Mouse (Mus musculus): Measurements from ENCODE around the gene Spock1. TPM values are rescaled to one million over a fixed set of nuclear protein-coding genes. Genes with fewer than 3 reads are reported as not detected.

The Spock1 gene
- polyA plus RNA-seq, 1 experiment = 0.23 TPM

DNA sequence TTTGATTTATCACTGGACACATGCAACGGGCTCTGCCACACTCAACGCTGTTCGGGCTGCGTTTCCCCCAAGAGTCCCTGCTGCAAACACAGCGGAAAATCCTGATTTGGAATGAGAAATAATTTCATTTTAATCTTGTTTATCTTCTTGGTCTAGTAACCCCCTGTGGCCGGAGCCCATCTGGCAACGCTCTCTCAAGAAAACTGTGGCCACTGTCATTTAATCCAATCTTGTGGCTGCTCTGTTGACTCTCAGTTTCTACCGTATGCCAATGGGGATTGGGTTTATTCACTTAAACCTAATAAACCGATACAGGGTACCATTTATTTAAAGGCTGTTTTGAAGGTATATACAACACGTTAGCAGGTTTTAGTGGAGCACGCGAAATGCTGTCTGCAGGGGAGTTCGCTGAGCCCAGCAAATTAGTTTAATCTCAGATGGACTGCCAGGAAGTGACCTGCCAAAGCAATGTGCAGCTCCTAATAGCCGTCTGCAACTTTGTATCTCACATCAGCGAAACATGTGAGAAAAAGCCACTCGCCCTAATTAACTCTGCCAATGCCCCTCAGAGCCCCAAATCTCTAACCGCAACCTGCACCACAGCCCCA, 185.7 kb downstream of the Spock1 start:
- H3K4me1 ChIP-seq (ENCODE audit: control insufficient read depth, insufficient read depth, low read length) = no peaks in the 10 kb centered on the region
- no peak overlapping the region for H3K4me3 ChIP-seq (ENCODE audit: insufficient read depth, low read length)
- no peak overlapping the region for H3K27ac ChIP-seq (ENCODE audit: insufficient read depth, low read length)
- TF ChIP-seq POLR2A (IDR thresholded peaks at IDR 0.05; ENCODE audit: low read depth, low read length) (no peak), CTCF (IDR thresholded peaks at IDR 0.05; ENCODE audit: borderline replicate concordance, insufficient read depth, low read length) (no peak)

DNA sequence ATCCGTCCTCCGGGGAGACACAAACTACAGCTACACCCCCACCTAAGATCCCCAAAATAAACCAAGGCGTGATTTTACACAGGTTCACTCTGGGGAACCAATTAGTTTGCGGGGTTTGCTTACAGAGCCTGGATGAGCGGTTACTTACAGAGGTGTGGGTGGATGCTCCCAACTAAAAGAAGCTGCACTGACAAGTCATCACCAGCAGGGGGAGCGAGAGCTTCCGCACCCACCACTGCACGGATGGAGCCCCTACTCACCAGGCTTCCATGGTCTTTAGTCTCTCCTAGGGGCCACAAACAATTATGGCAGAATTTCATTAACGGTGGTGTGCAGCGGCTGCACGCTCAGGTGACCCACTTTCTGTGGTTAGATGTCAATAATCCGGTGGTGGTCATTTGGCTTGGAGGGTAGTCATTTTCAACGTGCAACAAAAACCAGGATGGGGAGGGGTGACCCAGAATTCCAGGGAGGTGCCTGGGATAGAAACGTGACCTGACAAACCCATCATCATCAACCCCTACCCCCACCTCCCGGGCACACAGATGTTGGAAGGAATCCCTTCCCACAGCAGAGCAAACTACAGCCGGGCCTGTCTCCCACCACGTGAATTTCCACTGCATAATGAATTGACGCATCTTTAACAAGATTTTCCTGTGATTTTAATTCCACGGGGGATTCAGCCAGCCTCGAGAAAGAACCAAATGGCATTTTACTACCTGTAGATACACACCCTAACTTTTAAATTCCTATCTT, 186.4 kb downstream of the Spock1 start:
- no peaks in the 10 kb centered on the region for H3K4me1 ChIP-seq (ENCODE audit: control insufficient read depth, insufficient read depth, low read length)
- H3K27ac ChIP-seq (ENCODE audit: insufficient read depth, low read length) = no peak overlapping the region
- TF ChIP-seq CTCF (IDR thresholded peaks at IDR 0.05; ENCODE audit: borderline replicate concordance, insufficient read depth, low read length) = peak; percentile 20; the same call in 1 of the 2 replicates
- no peak for TF ChIP-seq POLR2A (IDR thresholded peaks at IDR 0.05; ENCODE audit: low read depth, low read length)
- H3K4me3 ChIP-seq (ENCODE audit: insufficient read depth, low read length) = no peak overlapping the region

DNA sequence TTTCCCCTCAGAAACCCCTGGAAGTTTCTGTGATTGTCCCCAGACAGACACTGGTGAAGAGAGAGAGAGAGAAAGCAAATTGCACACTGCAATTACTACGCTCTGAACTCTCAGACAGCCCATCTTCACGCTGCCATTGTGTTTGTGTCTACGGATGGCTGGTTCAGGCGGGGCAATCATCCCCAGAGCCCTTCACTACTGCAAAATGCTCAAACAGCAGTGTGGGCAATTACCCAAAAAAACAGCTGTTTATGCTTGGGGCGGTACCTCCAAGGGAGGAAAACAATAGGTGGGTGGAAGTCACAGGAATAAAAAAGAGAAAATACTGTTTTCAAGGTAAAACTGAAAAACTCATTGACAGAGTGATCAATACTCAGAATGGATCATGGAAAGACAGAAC, 190.0 kb downstream of the Spock1 start:
- no peaks in the 10 kb centered on the region for H3K4me1 ChIP-seq (ENCODE audit: control insufficient read depth, insufficient read depth, low read length)
- no peak overlapping the region for H3K27ac ChIP-seq (ENCODE audit: insufficient read depth, low read length)
- no peak for TF ChIP-seq CTCF (IDR thresholded peaks at IDR 0.05; ENCODE audit: borderline replicate concordance, insufficient read depth, low read length)
- H3K4me3 ChIP-seq (ENCODE audit: insufficient read depth, low read length) = no peak overlapping the region

DNA sequence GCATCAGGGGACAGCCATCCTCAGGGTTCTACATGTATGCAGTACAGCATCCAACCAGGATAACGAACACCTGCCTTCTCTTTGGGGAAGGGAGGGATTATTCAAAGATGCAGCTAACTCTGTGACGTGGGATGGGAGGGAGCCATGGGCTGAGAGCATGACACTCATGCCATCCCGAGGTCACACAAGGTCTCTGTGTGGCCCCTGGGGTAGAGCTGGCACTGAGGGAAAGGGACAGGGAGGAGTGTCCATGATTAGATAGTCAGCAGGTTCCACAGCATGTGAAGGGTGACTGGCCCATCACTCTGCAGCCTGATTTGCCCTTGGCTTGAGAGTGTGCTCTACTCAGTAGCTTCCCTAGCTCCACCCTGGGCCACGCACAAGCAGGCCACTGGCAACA, 195.2 kb downstream of the Spock1 start:
- TF ChIP-seq POLR2A (IDR thresholded peaks at IDR 0.05; ENCODE audit: low read depth, low read length) (no peak), CTCF (IDR thresholded peaks at IDR 0.05; ENCODE audit: borderline replicate concordance, insufficient read depth, low read length) (no peak)
- H3K27ac ChIP-seq (ENCODE audit: insufficient read depth, low read length) = no peak overlapping the region
- H3K4me1 ChIP-seq (ENCODE audit: control insufficient read depth, insufficient read depth, low read length) = no peaks in the 10 kb centered on the region
- H3K4me3 ChIP-seq (ENCODE audit: insufficient read depth, low read length) = no peak overlapping the region

DNA sequence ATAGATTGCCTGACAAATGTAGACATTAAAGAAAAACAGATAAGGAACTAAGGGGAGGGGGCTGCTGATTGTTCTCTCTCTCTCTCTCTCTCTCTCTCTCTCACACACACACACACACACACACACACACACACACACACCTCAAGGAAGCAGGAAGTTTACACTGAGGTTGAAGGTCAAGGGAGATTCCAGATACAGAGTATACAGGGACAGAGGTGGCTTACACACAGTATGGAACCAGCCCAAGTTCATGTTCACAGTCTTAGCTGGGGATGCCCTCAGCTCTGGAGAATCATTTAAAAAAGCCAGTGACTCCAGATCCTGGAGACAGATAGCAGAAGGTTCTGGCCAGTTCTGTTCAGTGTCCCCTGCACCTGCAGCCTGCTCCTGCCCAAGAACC, 199.7 kb downstream of the Spock1 start:
- Histone ChIP-seq H3K4me3 (ENCODE audit: insufficient read depth, low read length) (no peak overlapping the region), H3K4me1 (ENCODE audit: control insufficient read depth, insufficient read depth, low read length) (no peaks in the 10 kb centered on the region), H3K27ac (ENCODE audit: insufficient read depth, low read length) (no peak overlapping the region)
- TF ChIP-seq POLR2A (IDR thresholded peaks at IDR 0.05; ENCODE audit: low read depth, low read length) (no peak), CTCF (IDR thresholded peaks at IDR 0.05; ENCODE audit: borderline replicate concordance, insufficient read depth, low read length) (no peak)

DNA sequence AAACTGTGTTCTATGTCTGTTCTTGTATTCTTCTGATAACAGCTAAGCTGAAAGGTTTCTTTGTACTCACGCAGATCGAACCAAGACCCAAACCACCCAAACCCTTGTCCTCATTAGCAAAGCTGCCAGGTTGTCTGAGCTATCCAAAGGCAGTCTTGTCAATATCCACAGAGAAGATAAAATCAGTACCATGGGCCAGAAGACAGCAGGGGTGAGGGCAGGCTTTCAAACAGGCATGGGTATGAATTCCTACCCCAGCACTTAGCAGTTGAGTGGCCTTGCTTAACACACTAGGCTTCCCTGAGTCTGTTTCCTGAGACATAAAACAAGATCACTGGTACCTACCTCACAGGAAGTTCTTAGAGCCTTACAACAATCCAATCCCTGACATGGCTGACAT, 205.2 kb downstream of the Spock1 start:
- Histone ChIP-seq H3K27ac (ENCODE audit: insufficient read depth, low read length) (no peak overlapping the region), H3K4me3 (ENCODE audit: insufficient read depth, low read length) (no peak overlapping the region)
- TF ChIP-seq POLR2A (IDR thresholded peaks at IDR 0.05; ENCODE audit: low read depth, low read length) (no peak), CTCF (IDR thresholded peaks at IDR 0.05; ENCODE audit: borderline replicate concordance, insufficient read depth, low read length) (no peak)

DNA sequence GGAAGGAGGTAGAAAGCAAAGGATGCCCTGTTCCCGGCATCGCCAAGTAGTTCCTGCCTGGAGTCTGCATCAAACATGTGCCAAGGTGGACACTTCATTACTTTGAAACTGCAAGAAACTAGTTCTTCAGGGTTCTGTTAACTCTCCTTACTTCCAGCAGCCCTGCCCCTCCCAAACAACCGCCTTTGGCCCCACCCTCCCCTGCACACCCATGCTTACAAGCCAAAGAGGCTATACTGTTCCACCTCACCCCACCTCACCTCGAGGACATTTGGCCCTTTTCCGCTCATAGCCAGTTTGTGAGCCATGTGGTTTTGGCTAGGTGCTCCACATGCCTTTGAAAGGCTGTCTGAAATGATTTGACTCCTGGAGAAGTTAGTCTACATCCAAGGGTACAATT, 211.4 kb downstream of the Spock1 start:
- H3K4me3 ChIP-seq (ENCODE audit: insufficient read depth, low read length) = no peak overlapping the region
- TF ChIP-seq CTCF (IDR thresholded peaks at IDR 0.05; ENCODE audit: borderline replicate concordance, insufficient read depth, low read length) (no peak), POLR2A (IDR thresholded peaks at IDR 0.05; ENCODE audit: low read depth, low read length) (no peak)
- H3K27ac ChIP-seq (ENCODE audit: insufficient read depth, low read length) = no peak overlapping the region
- no peaks in the 10 kb centered on the region for H3K4me1 ChIP-seq (ENCODE audit: control insufficient read depth, insufficient read depth, low read length)

More for the DNA sequence above, 205.2 kb downstream of the Spock1 start:
- no peaks in the 10 kb centered on the region for H3K4me1 ChIP-seq (ENCODE audit: control insufficient read depth, insufficient read depth, low read length)

DNA sequence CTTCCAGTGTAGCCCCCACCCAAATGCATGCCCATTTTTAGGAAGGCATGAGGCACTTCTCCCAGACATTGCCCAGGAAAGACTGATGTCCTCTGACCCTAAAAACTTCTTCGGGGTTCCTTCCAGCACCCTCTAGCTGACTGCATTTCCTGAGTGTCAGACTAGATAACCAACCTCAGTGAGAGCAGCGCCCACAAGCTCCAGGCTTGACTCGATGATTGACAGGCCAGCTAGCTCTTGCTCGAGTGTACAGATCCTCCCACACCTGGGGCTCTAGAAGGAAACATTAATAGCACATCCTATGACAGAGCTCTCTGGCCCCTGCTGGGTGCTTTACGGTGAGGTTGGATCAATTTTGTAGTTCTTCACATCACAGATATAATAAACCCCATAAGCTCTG, 219.2 kb downstream of the Spock1 start:
- Histone ChIP-seq H3K4me1 (ENCODE audit: control insufficient read depth, insufficient read depth, low read length) (no peaks in the 10 kb centered on the region), H3K4me3 (ENCODE audit: insufficient read depth, low read length) (no peak overlapping the region), H3K27ac (ENCODE audit: insufficient read depth, low read length) (no peak overlapping the region)
- no peak for TF ChIP-seq CTCF (IDR thresholded peaks at IDR 0.05; ENCODE audit: borderline replicate concordance, insufficient read depth, low read length)
- no peak for TF ChIP-seq POLR2A (IDR thresholded peaks at IDR 0.05; ENCODE audit: low read depth, low read length)

DNA sequence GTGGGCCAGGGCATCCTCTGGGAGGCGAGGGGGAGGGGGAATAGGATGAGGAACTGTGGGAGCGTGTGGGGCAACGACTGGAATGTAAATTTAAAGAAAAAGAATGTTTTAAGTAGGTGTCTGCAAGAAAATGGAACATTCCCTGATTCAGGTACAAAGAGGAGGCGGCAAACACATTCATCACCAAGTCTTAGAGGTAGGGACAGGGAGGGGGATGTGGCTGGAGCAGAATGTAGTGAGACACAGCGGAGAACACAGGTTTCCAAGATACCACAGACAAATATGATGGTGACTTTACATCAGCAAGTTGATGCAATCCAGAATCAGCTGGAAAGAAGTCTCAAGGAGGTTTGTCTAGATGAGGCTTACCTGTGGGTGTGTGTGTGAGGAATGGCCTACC, 221.7 kb downstream of the Spock1 start:
- TF ChIP-seq POLR2A (IDR thresholded peaks at IDR 0.05; ENCODE audit: low read depth, low read length) (no peak), CTCF (IDR thresholded peaks at IDR 0.05; ENCODE audit: borderline replicate concordance, insufficient read depth, low read length) (no peak)
- Histone ChIP-seq H3K27ac (ENCODE audit: insufficient read depth, low read length) (no peak overlapping the region), H3K4me1 (ENCODE audit: control insufficient read depth, insufficient read depth, low read length) (no peaks in the 10 kb centered on the region), H3K4me3 (ENCODE audit: insufficient read depth, low read length) (no peak overlapping the region)

DNA sequence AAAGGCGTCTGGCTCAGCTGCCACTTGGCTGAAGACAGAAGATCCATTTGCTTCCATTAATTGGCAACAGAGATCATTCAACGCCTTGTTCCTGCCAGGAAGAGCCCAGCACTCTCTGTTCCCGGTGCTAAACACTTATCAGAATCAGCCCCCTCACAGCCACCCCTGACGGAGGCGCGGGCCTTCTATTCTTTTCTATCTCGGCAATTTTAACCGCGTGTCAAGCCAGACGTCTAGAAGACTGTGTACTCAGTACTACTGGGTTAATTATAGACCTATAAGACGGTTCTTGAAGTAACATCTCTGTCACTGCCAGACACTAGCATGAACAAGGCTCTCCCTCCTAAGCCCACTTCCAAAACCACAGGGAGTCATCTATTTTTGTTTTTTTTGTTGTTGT, 222.9 kb downstream of the Spock1 start:
- no peak overlapping the region for H3K4me3 ChIP-seq (ENCODE audit: insufficient read depth, low read length)
- TF ChIP-seq CTCF (IDR thresholded peaks at IDR 0.05; ENCODE audit: borderline replicate concordance, insufficient read depth, low read length) (no peak), POLR2A (IDR thresholded peaks at IDR 0.05; ENCODE audit: low read depth, low read length) (no peak)
- no peaks in the 10 kb centered on the region for H3K4me1 ChIP-seq (ENCODE audit: control insufficient read depth, insufficient read depth, low read length)

More for the DNA sequence above, 222.9 kb downstream of the Spock1 start:
- no peak overlapping the region for H3K27ac ChIP-seq (ENCODE audit: insufficient read depth, low read length)
